Mouse (Mus musculus) T-cell, adult 2 months (primary cell): ENCODE results near the gene Gtpbp6.
A peak's percentile ranks its signal among the peaks of the same experiment; 100 is the strongest.
"Not testable (repeated sequence)": the region's sequence is repeated elsewhere in the genome, so short reads cannot be mapped to it uniquely, and the experiment has no call there.

Experiments
- DNase-seq: peaks from one replicate; pipeline ENCODE4 v3.0.0; 2022; ENCODE audit warnings: low spot score

The Gtpbp6 gene

GRCm38 (mm10) chr5:110099656-110100580 is 8.1 kb downstream of the Gtpbp6 start, which contains the start of gene Plcxd1:
Gene Plcxd1 (plus strand): TSS chr5:110099969.
- DNase-seq, result no peak

GRCm38 (mm10) chr5:110098991-110099477 is 9.0 kb downstream of the Gtpbp6 start:
- DNase-seq, result no peak

- DNase-seq, result no peak
Measured at GRCm38 (mm10) chr5:110094847-110095213, 13.2 kb downstream of the Gtpbp6 start.

GRCm38 (mm10) chr5:110094030-110094846 is 13.8 kb downstream of the Gtpbp6 start, which contains the start of gene Gm35315:
Gene Gm35315 (minus strand): TSS chr5:110094420.
- DNase-seq, result peak; percentile 85

- DNase-seq, result no peak
Measured at GRCm38 (mm10) chr5:110091546-110091945, 16.5 kb downstream of the Gtpbp6 start.

- no peak for DNase-seq
Measured at GRCm38 (mm10) chr5:110086161-110086866, 21.7 kb downstream of the Gtpbp6 start.

GRCm38 (mm10) chr5:110082961-110083360 is 25.0 kb downstream of the Gtpbp6 start:
- DNase-seq, result no peak

GRCm38 (mm10) chr5:110072413-110072812 is 35.6 kb downstream of the Gtpbp6 start, which contains the start of gene Gm17655:
Gene Gm17655 (minus strand): TSS chr5:110072513.
- not testable (repeated sequence) for DNase-seq

- peak; percentile 82 for DNase-seq
Measured at GRCm38 (mm10) chr5:110057637-110058408, 50.2 kb downstream of the Gtpbp6 start.
